Mouse (Mus musculus) myocyte (in vitro differentiated cells): Measurements from ENCODE around the gene Fabp1.

Source experiments
- MAX ChIP-seq: IDR thresholded peaks from one replicate; pipeline ENCODE4 v1.6.1; 2011; ENCODE audit warnings: low read depth, mild to moderate bottlenecking, control low read depth
- MYOD1 ChIP-seq, 3 experiments: IDR thresholded peaks; one replicate each; pipeline ENCODE4 v1.6.1; 2011; ENCODE audit warnings: control low read depth in 2 of 3, low read depth in 2 of 3, mild to moderate bottlenecking in 2 of 3, moderate library complexity in 1 of 3; ENCODE audit not compliant: insufficient read length in 2 of 3, control insufficient read depth in 1 of 3
- POLR2A ChIP-seq: IDR thresholded peaks from one replicate; pipeline ENCODE4 v1.6.1; 2011; ENCODE audit warnings: low read depth, mild to moderate bottlenecking, control low read depth, moderate library complexity; ENCODE audit not compliant: insufficient read length
- POLR2AphosphoS2 ChIP-seq: IDR thresholded peaks from one replicate; pipeline ENCODE4 v1.6.1; 2011; ENCODE audit warnings: low read depth, control low read depth; ENCODE audit not compliant: insufficient read length

DNA sequence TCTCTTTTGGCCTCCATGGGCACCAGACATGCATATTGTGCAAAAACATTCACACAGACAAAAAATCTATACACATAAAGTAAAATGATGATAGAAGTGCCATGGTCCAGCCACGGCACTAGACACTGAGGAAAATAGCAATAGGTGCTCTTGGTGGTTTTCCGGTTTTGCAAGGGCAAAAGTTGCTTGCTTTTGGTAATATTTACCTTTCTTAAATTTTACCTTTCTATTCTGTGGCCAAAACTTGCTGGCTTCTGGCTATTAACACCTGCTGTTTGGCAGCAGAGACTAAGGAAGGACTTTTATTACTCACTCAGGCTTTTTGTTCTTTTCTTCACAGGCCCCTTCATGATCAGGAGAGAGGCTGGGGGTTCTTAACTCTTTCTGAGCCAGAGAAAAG is 9.1 kb upstream of the Fabp1 start:
- TF ChIP-seq POLR2A (no peak), MYOD1 (IDR thresholded peaks at IDR 0.05; ENCODE audit: control insufficient read depth in 1 of 3, insufficient read length in 2 of 3, low read depth in 2 of 3) (no peak), POLR2AphosphoS2 (no peak), MAX (no peak)
